Mouse (Mus musculus): ENCODE data around the gene B430305J03Rik.

GRCm38 (mm10) chr3:61364978-61365778, 573 bp downstream of the B430305J03Rik start:
- TF ChIP-seq CTCF (IDR thresholded peaks at IDR 0.05; ENCODE audit: borderline replicate concordance, control insufficient read depth, extremely low read depth, insufficient read depth, low read length, poor library complexity) (no peak), POLR2A (IDR thresholded peaks at IDR 0.05; ENCODE audit: control insufficient read depth, extremely low read depth, insufficient read depth, low read length, poor library complexity) (no peak)

Data from thymus, adult 2 months (tissue).